Mouse (Mus musculus): Measurements from ENCODE around the gene Ntrk1.

Gene Ntrk1

GRCm38 (mm10) chr3:87752567-87752966 is 42.4 kb downstream of the Ntrk1 start:
- no peak for DNase-seq (ENCODE audit: low read depth)

- no peak for DNase-seq (ENCODE audit: low read depth)
Observed at GRCm38 (mm10) chr3:87749977-87750376, 45.0 kb downstream of the Ntrk1 start.

- peak; percentile 38 for DNase-seq (ENCODE audit: low read depth)
Observed at GRCm38 (mm10) chr3:87749036-87749435, 45.9 kb downstream of the Ntrk1 start.

GRCm38 (mm10) chr3:87748431-87748830 is 46.5 kb downstream of the Ntrk1 start, which contains the start of gene Lrrc71:
Lrrc71 (minus strand) TSS chr3:87748625.
- no peak for DNase-seq (ENCODE audit: low read depth)

GRCm38 (mm10) chr3:87745036-87745659 is 49.8 kb downstream of the Ntrk1 start:
- no peak for DNase-seq (ENCODE audit: low read depth)

GRCm38 (mm10) chr3:87743927-87744326 is 51.0 kb downstream of the Ntrk1 start:
- DNase-seq (ENCODE audit: low read depth): no peak

GRCm38 (mm10) chr3:87742735-87743134 is 52.2 kb downstream of the Ntrk1 start:
- no peak for DNase-seq (ENCODE audit: low read depth)

GRCm38 (mm10) chr3:87742013-87742412 is 52.9 kb downstream of the Ntrk1 start:
- no peak for DNase-seq (ENCODE audit: low read depth)

- DNase-seq (ENCODE audit: low read depth): no peak
Observed at GRCm38 (mm10) chr3:87738906-87739305, 56.1 kb downstream of the Ntrk1 start.

GRCm38 (mm10) chr3:87735335-87735734 is 59.6 kb downstream of the Ntrk1 start:
- DNase-seq (ENCODE audit: low read depth): no peak

GRCm38 (mm10) chr3:87733984-87734761 is 60.8 kb downstream of the Ntrk1 start:
- no peak for DNase-seq (ENCODE audit: low read depth)

GRCm38 (mm10) chr3:87733098-87733497 is 61.9 kb downstream of the Ntrk1 start:
- no peak for DNase-seq (ENCODE audit: low read depth)

GRCm38 (mm10) chr3:87728696-87729095 is 66.3 kb downstream of the Ntrk1 start:
- no peak for DNase-seq (ENCODE audit: low read depth)

Measured in c-Kit-positive CD71-negative TER-119-negative erythroid progenitor cells, embryonic 14.5 days (primary cell).